Mouse (Mus musculus) testis, adult 2 months (tissue): Measurements from ENCODE around the gene Rrbp1. TPM values are rescaled to one million over a fixed set of nuclear protein-coding genes. Genes with fewer than 3 reads are reported as not detected.

ENCODE experiments used
- H3K27ac ChIP-seq: fragments of 200-500 bp; 2 replicates; pipeline ENCODE4 v1.5.1; 2012; ENCODE audit warnings: low read depth, low read length; ENCODE audit not compliant: control insufficient read depth, insufficient read depth
- H3K27me3 ChIP-seq: fragments of 200-500 bp; 2 replicates; pipeline ENCODE4 v1.6.1; 2012; ENCODE audit warnings: mild to moderate bottlenecking, low read length, moderate library complexity; ENCODE audit not compliant: control insufficient read depth, insufficient read depth
- H3K36me3 ChIP-seq: fragments of 200-500 bp; 2 replicates; pipeline ENCODE4 v1.6.1; 2012; ENCODE audit warnings: mild to moderate bottlenecking, low read length; ENCODE audit not compliant: control insufficient read depth, insufficient read depth
- H3K4me1 ChIP-seq: fragments of 200-500 bp; 2 replicates; pipeline ENCODE4 v1.6.1; 2012; ENCODE audit warnings: low read length; ENCODE audit not compliant: control insufficient read depth, insufficient read depth
- H3K4me3 ChIP-seq: fragments of 200-500 bp; 2 replicates; pipeline ENCODE4 v1.5.1; 2012; ENCODE audit warnings: low read depth, mild to moderate bottlenecking, low read length, moderate library complexity, mixed read lengths; ENCODE audit not compliant: control insufficient read depth
- CTCF ChIP-seq: fragments of 200-500 bp; IDR thresholded peaks from 2 replicates; pipeline ENCODE4 v1.5.1; 2012; ENCODE audit warnings: low read depth, mild to moderate bottlenecking, inconsistent platforms, low read length, moderate library complexity; ENCODE audit not compliant: control insufficient read depth, insufficient read depth, insufficient replicate concordance
- POLR2A ChIP-seq: fragments of 200-500 bp; IDR thresholded peaks from 2 replicates; pipeline ENCODE4 v1.6.1; 2012; ENCODE audit warnings: low read depth, mild to moderate bottlenecking, inconsistent platforms, low read length, moderate library complexity; ENCODE audit not compliant: control insufficient read depth
- polyA plus RNA-seq: library from polyadenylated mRNA; depleted of rRNA; stranded (reverse); fragments of >200 nt; gene quantifications from 2 replicates; pipeline ENCODE4 v1.2.3, GENCODE M21; 2012; rRNA removed

Rrbp1 gene
- polyA plus RNA-seq = 106 and 107 TPM in 2 replicates

GRCm38 (mm10) chr2:144011080-144011551 is at the start of gene Rrbp1:
Rrbp1 (minus strand) TSS chr2:144011263.
- peak within 1 kb of the TSS; percentile 81 for H3K4me3 ChIP-seq
- peak within 1 kb of the TSS; percentile 47 for H3K27ac ChIP-seq
- H3K4me1 ChIP-seq = peaks cover 9% of the 10 kb centered on the region
- peak; percentile 94 for TF ChIP-seq POLR2A
- TF ChIP-seq CTCF = no peak
- no peaks in the 10 kb centered on the region for H3K36me3 ChIP-seq
- H3K27me3 ChIP-seq = no peaks in the 10 kb centered on the region

GRCm38 (mm10) chr2:144057735-144058134 is 46.7 kb upstream of the Rrbp1 start:
- no peaks in the 10 kb centered on the region for H3K27me3 ChIP-seq
- TF ChIP-seq POLR2A = no peak
- no peak for TF ChIP-seq CTCF
- H3K36me3 ChIP-seq = no peaks in the 10 kb centered on the region
- no peaks in the 10 kb centered on the region for H3K4me1 ChIP-seq
- no peak overlapping the region for H3K4me3 ChIP-seq
- H3K27ac ChIP-seq = no peak overlapping the region

DNA sequence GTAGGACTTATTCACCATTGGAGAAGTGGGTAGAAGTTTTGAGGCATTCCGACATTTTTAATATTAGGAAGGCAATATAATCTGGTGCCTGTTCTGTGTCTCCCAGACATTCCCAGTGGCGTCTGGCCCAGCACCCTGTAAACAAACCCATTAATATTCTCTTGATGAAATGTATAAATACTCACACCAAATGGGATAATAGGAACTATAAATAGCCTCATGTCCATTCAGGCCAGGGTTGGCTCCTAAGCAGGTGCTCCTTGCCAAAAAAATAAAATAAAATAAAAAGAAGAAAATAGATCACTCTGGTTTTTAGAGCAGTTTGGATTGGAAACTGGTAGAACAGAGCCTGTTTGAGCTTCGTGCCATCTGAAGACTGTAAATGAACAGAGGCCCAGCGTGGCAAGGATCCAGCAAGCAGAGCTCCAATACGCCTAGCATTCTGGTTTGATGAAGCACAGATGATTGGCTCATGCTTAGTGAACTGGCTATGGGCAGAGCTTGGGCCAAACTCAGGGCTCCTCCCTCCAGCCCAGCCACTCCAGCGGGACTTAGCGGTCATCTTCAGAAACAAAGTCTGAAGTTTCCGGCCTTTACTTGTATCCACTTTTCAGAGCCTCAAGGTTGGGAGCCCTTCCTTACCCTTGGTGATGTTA is 41.5 kb upstream of the Rrbp1 start:
- no peak overlapping the region for H3K27ac ChIP-seq
- no peaks in the 10 kb centered on the region for H3K27me3 ChIP-seq
- H3K36me3 ChIP-seq = no peaks in the 10 kb centered on the region
- H3K4me3 ChIP-seq = no peak overlapping the region
- no peak for TF ChIP-seq CTCF
- TF ChIP-seq POLR2A = no peak
- H3K4me1 ChIP-seq = no peaks in the 10 kb centered on the region

- H3K36me3 ChIP-seq = no peaks in the 10 kb centered on the region
- H3K4me3 ChIP-seq = no peak overlapping the region
- no peaks in the 10 kb centered on the region; the same call in 1 of the 2 replicates for H3K4me1 ChIP-seq
- H3K27ac ChIP-seq = no peak overlapping the region
- no peaks in the 10 kb centered on the region for H3K27me3 ChIP-seq
- no peak for TF ChIP-seq CTCF
Measured at GRCm38 (mm10) chr2:144050861-144051260, 39.8 kb upstream of the Rrbp1 start.

DNA sequence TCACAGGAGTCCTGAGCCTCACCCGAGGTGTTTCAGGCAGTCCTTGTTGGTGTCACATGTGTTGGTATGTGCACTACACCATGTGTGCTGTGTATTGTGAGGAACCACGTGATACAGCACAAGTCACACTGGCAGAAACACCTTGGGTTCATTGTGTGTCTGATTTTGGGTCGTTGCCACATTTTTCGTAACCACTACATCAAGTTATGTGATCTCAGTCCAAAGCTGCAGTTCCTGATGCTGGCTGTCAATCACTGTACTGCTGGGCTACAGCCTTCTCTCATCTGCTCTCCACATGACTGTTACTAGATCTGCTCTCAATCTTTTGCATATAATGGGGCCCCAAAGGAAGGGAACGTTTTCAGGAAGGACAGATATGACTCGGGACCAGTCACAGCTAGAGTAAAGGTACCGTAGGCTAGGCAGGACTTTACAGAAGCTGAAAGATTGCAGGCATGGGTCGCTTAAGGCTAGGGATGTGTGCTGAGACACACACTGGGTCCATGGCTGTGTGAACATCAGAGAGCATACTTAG is 39.1 kb upstream of the Rrbp1 start:
- no peaks in the 10 kb centered on the region; the same call in 1 of the 2 replicates for H3K4me1 ChIP-seq
- H3K4me3 ChIP-seq = no peak overlapping the region
- H3K27ac ChIP-seq = no peak overlapping the region
- H3K36me3 ChIP-seq = no peaks in the 10 kb centered on the region
- H3K27me3 ChIP-seq = no peaks in the 10 kb centered on the region
- TF ChIP-seq CTCF (no peak), POLR2A (no peak)

- TF ChIP-seq POLR2A = no peak
- no peak for TF ChIP-seq CTCF
- Histone ChIP-seq H3K4me1 (no peaks in the 10 kb centered on the region; the same call in 1 of the 2 replicates), H3K27ac (no peak overlapping the region), H3K36me3 (no peaks in the 10 kb centered on the region), H3K4me3 (no peak overlapping the region), H3K27me3 (no peaks in the 10 kb centered on the region)
Measured at GRCm38 (mm10) chr2:144046916-144047315, 35.9 kb upstream of the Rrbp1 start.

- Histone ChIP-seq H3K36me3 (no peaks in the 10 kb centered on the region), H3K4me1 (no peaks in the 10 kb centered on the region; the same call in 1 of the 2 replicates), H3K4me3 (no peak overlapping the region), H3K27ac (no peak overlapping the region), H3K27me3 (no peaks in the 10 kb centered on the region)
- TF ChIP-seq POLR2A (no peak), CTCF (no peak)
Measured at GRCm38 (mm10) chr2:144045756-144046560, 34.9 kb upstream of the Rrbp1 start.
